Mouse (Mus musculus) small intestine, adult 2 months (tissue): ENCODE results near the gene Olfr1344. TPM values are rescaled to one million over a fixed set of nuclear protein-coding genes. Genes with fewer than 3 reads are reported as not detected.

ENCODE experiments used
- H3K27ac ChIP-seq: fragments of 200-500 bp; 2 replicates; pipeline ENCODE4 v1.5.1; 2012; ENCODE audit warnings: low read depth, low read length, control low read depth, inconsistent platforms; ENCODE audit not compliant: insufficient read depth
- H3K27me3 ChIP-seq: fragments of 200-500 bp; 2 replicates; pipeline ENCODE4 v1.6.1; 2012; ENCODE audit warnings: mild to moderate bottlenecking, moderate library complexity, low read length, inconsistent platforms; ENCODE audit not compliant: control insufficient read depth, insufficient read depth
- H3K36me3 ChIP-seq: fragments of 200-500 bp; 2 replicates; pipeline ENCODE4 v1.6.1; 2012; ENCODE audit warnings: mild to moderate bottlenecking, low read length, control low read depth, inconsistent platforms; ENCODE audit not compliant: control insufficient read depth, insufficient read depth
- H3K4me1 ChIP-seq: fragments of 200-500 bp; 2 replicates; pipeline ENCODE4 v1.6.1; 2012; ENCODE audit warnings: low read length, inconsistent platforms, mixed read lengths; ENCODE audit not compliant: control insufficient read depth, insufficient read depth, insufficient read length
- H3K4me3 ChIP-seq: fragments of 200-500 bp; 2 replicates; pipeline ENCODE4 v1.5.1; 2012; ENCODE audit warnings: low read depth, mild to moderate bottlenecking, control low read depth, inconsistent platforms, low read length, moderate library complexity
- CTCF ChIP-seq: fragments of 200-500 bp; IDR thresholded peaks from 2 replicates; pipeline ENCODE4 v1.5.1; 2012; ENCODE audit warnings: low read depth, mild to moderate bottlenecking, control low read depth, inconsistent platforms, low read length, moderate library complexity, mixed read lengths; ENCODE audit not compliant: insufficient replicate concordance, insufficient read length; ENCODE audit errors: extremely low read depth
- POLR2A ChIP-seq: fragments of 200-500 bp; IDR thresholded peaks from 2 replicates; pipeline ENCODE4 v1.6.1; 2012; ENCODE audit warnings: low read depth, mild to moderate bottlenecking, control low read depth, inconsistent platforms, low read length, moderate library complexity
- WGBS: fragments of 180-500 bp; shearing (Covaris S2); methylation state at CpG from one replicate; pipeline ENCODE4 v1.1.7; 2018; 5-methylcytosine and 5-hydroxymethylcytosine counted together
- polyA plus RNA-seq: library from polyadenylated mRNA; depleted of rRNA; stranded (reverse); fragments of >200 nt; gene quantifications from 2 replicates; pipeline ENCODE4 v1.2.3, GENCODE M21; 2012

Gene Olfr1344
- polyA plus RNA-seq, 1 experiment: not detected

GRCm38 (mm10) chr7:6415442-6415787, 23.1 kb upstream of the Olfr1344 start:
- TF ChIP-seq POLR2A (no peak), CTCF (no peak)

GRCm38 (mm10) chr7:6419894-6420293, 18.6 kb upstream of the Olfr1344 start:
- 74% methylated on average over 6 of the region's 6 CpGs for whole genome bisulfite sequencing
- Histone ChIP-seq H3K4me1 (no peaks in the 10 kb centered on the region), H3K27ac (no peak overlapping the region)

More at GRCm38 (mm10) chr7:6415442-6415787, 23.1 kb upstream of the Olfr1344 start:
- Histone ChIP-seq H3K4me1 (no peaks in the 10 kb centered on the region), H3K27ac (no peak overlapping the region), H3K4me3 (no peak overlapping the region), H3K36me3 (no peaks in the 10 kb centered on the region), H3K27me3 (no peaks in the 10 kb centered on the region)
- WGBS: 28% methylated on average over 8 of the region's 8 CpGs

GRCm38 (mm10) chr7:6429381-6429780, 9.1 kb upstream of the Olfr1344 start:
- TF ChIP-seq POLR2A (no peak), CTCF (no peak)
- Histone ChIP-seq H3K27me3 (no peaks in the 10 kb centered on the region), H3K27ac (no peak overlapping the region), H3K4me1 (no peaks in the 10 kb centered on the region), H3K4me3 (no peak overlapping the region), H3K36me3 (no peaks in the 10 kb centered on the region)
- 86% methylated on average over 3 of the region's 3 CpGs for WGBS

More at GRCm38 (mm10) chr7:6419894-6420293, 18.6 kb upstream of the Olfr1344 start:
- no peaks in the 10 kb centered on the region for H3K36me3 ChIP-seq
- TF ChIP-seq CTCF (no peak), POLR2A (no peak)
- H3K27me3 ChIP-seq: no peaks in the 10 kb centered on the region
- no peak overlapping the region for H3K4me3 ChIP-seq

- H3K27ac ChIP-seq: no peak overlapping the region
- no peaks in the 10 kb centered on the region for H3K4me1 ChIP-seq
- TF ChIP-seq CTCF (peak; percentile 59; the same call in 1 of the 2 replicates), POLR2A (no peak)
- WGBS: 25% methylated on average over 2 of the region's 2 CpGs
- H3K36me3 ChIP-seq: no peaks in the 10 kb centered on the region
- H3K4me3 ChIP-seq: no peak overlapping the region
- no peaks in the 10 kb centered on the region for H3K27me3 ChIP-seq
Measured at GRCm38 (mm10) chr7:6430342-6430741, 8.1 kb upstream of the Olfr1344 start.

GRCm38 (mm10) chr7:6441173-6441572, 2.7 kb downstream of the Olfr1344 start:
- H3K27ac ChIP-seq: no peak overlapping the region
- WGBS: 43% methylated on average over 2 of the region's 2 CpGs
- H3K27me3 ChIP-seq: no peaks in the 10 kb centered on the region
- no peak overlapping the region for H3K4me3 ChIP-seq
- TF ChIP-seq CTCF: no peak
- no peaks in the 10 kb centered on the region for H3K36me3 ChIP-seq
- no peaks in the 10 kb centered on the region for H3K4me1 ChIP-seq

GRCm38 (mm10) chr7:6447771-6448170, 9.3 kb downstream of the Olfr1344 start:
- H3K4me1 ChIP-seq: no peaks in the 10 kb centered on the region
- no peak for TF ChIP-seq CTCF
- no peak for TF ChIP-seq POLR2A
- no peak overlapping the region for H3K27ac ChIP-seq
- no peaks in the 10 kb centered on the region for H3K36me3 ChIP-seq
- H3K27me3 ChIP-seq: no peaks in the 10 kb centered on the region
- no peak overlapping the region for H3K4me3 ChIP-seq
- 79% methylated on average over 5 of the region's 5 CpGs for WGBS

GRCm38 (mm10) chr7:6455868-6456267, 17.4 kb downstream of the Olfr1344 start, which contains the start of gene Olfr1336:
Gene Olfr1336, plus strand, starts transcription at chr7:6456168.
- H3K27ac ChIP-seq: no peak within 1 kb of the TSS
- TF ChIP-seq CTCF: no peak
- no peak for TF ChIP-seq POLR2A
- no peak within 1 kb of the TSS for H3K4me3 ChIP-seq
- H3K27me3 ChIP-seq: no peaks in the 10 kb centered on the region
- no peaks in the 10 kb centered on the region for H3K4me1 ChIP-seq
- no peaks in the 10 kb centered on the region for H3K36me3 ChIP-seq

- no peaks in the 10 kb centered on the region for H3K36me3 ChIP-seq
- no peak overlapping the region for H3K4me3 ChIP-seq
- 42% methylated on average over 3 of the region's 3 CpGs for WGBS
- H3K27ac ChIP-seq: no peak overlapping the region
- TF ChIP-seq POLR2A: no peak
- TF ChIP-seq CTCF: no peak
- no peaks in the 10 kb centered on the region for H3K4me1 ChIP-seq
- no peaks in the 10 kb centered on the region for H3K27me3 ChIP-seq
Measured at GRCm38 (mm10) chr7:6456399-6456798, 17.9 kb downstream of the Olfr1344 start.
